Mouse (Mus musculus) midbrain, embryonic 12.5 days (tissue): ENCODE measurements at regions not wholly inside any gene's neighbourhood (a gene's known extent, or its start where the extent isn't known, plus 50 kb on each side); places are given as distances from the start of the nearest gene placed in this dataset.

ENCODE experiments used
- ATAC-seq: fragments of 200-750 bp; cut with Nextera tagmentation; 2 replicates; pipeline ENCODE4 v1.8.0; 2017; ENCODE audit warnings: low read depth, moderate TSS enrichment, moderate library complexity; ENCODE audit not compliant: low FRiP score
- H3K27ac ChIP-seq: fragments of 300-500 bp; sonication (generic); replicated peaks from 2 replicates; pipeline ENCODE4 v1.5.1; 2016; ENCODE audit warnings: mild to moderate bottlenecking
- H3K27me3 ChIP-seq: fragments of 300-500 bp; sonication (generic); 2 replicates; pipeline ENCODE4 v1.6.1; 2016; ENCODE audit warnings: mild to moderate bottlenecking
- H3K36me3 ChIP-seq: fragments of 300-500 bp; sonication (generic); 2 replicates; pipeline ENCODE4 v1.6.1; 2016
- H3K4me1 ChIP-seq: fragments of 300-500 bp; sonication (generic); 2 replicates; pipeline ENCODE4 v1.6.1; 2016
- H3K4me2 ChIP-seq: fragments of 300-500 bp; sonication (generic); replicated peaks from 2 replicates; pipeline ENCODE4 v1.6.1; 2016; ENCODE audit warnings: mild to moderate bottlenecking, moderate library complexity
- H3K4me3 ChIP-seq: fragments of 300-500 bp; sonication (generic); 2 replicates; pipeline ENCODE4 v1.5.1; 2016; ENCODE audit warnings: mild to moderate bottlenecking
- H3K9ac ChIP-seq: fragments of 300-500 bp; sonication (generic); replicated peaks from 2 replicates; pipeline ENCODE4 v1.6.1; 2016; ENCODE audit warnings: mild to moderate bottlenecking, moderate library complexity
- H3K9me3 ChIP-seq: fragments of 300-500 bp; sonication (generic); 2 replicates; pipeline ENCODE4 v1.6.1; 2016; ENCODE audit warnings: mild to moderate bottlenecking
- WGBS: fragments of 180-500 bp; shearing (Covaris S2); methylation state at CpG from one replicate; pipeline ENCODE4 v1.1.7; 2016; 5-methylcytosine and 5-hydroxymethylcytosine counted together

GRCm38 (mm10) chr3:35104884-35105283 is 454.7 kb downstream of the Sox2 start:
- Histone ChIP-seq H3K4me3 (no peak overlapping the region), H3K4me1 (peaks cover 38% of the 10 kb centered on the region), H3K9me3 (no peaks in the 10 kb centered on the region), H3K36me3 (no peaks in the 10 kb centered on the region), H3K9ac (no peak overlapping the region), H3K27ac (no peak overlapping the region), H3K27me3 (no peaks in the 10 kb centered on the region; the same call in none of the 2 replicates), H3K4me2 (no peak overlapping the region)
- ATAC-seq = no peak
- WGBS = 47% methylated on average over 11 of the region's 11 CpGs

- WGBS = 86% methylated on average over 7 of the region's 7 CpGs
- H3K9me3 ChIP-seq = no peaks in the 10 kb centered on the region
- no peak overlapping the region for H3K27ac ChIP-seq
- no peaks in the 10 kb centered on the region; the same call in none of the 2 replicates for H3K27me3 ChIP-seq
- no peak for ATAC-seq
- H3K36me3 ChIP-seq = no peaks in the 10 kb centered on the region
- H3K9ac ChIP-seq = no peak overlapping the region
- H3K4me1 ChIP-seq = peaks cover 32% of the 10 kb centered on the region
- H3K4me3 ChIP-seq = no peak overlapping the region
- H3K4me2 ChIP-seq = no peak overlapping the region
These were observed 455.9 kb downstream of the Sox2 start for GRCm38 (mm10) chr3:35106097-35106496.

- Histone ChIP-seq H3K36me3 (no peaks in the 10 kb centered on the region), H3K9me3 (no peaks in the 10 kb centered on the region), H3K4me1 (no peaks in the 10 kb centered on the region), H3K27ac (no peak overlapping the region), H3K4me2 (no peak overlapping the region), H3K9ac (no peak overlapping the region), H3K4me3 (no peak overlapping the region), H3K27me3 (no peaks in the 10 kb centered on the region)
- ATAC-seq = no peak
- WGBS = 80% methylated on average over 3 of the region's 3 CpGs
These were observed 483.3 kb downstream of the Sox2 start for GRCm38 (mm10) chr3:35133477-35133876.

GRCm38 (mm10) chr3:35141500-35142220 is 491.5 kb downstream of the Sox2 start:
- H3K4me3 ChIP-seq = no peak overlapping the region
- no peaks in the 10 kb centered on the region for H3K4me1 ChIP-seq
- no peak overlapping the region for H3K27ac ChIP-seq
- no peaks in the 10 kb centered on the region for H3K36me3 ChIP-seq
- 80% methylated on average over 11 of the region's 11 CpGs for WGBS
- no peak overlapping the region for H3K9ac ChIP-seq
- no peak overlapping the region for H3K4me2 ChIP-seq
- H3K9me3 ChIP-seq = 0 out of 2 replicates have a peak, but pooled peaks cover 3% of the 10 kb centered on the region
- no peak for ATAC-seq
- H3K27me3 ChIP-seq = no peaks in the 10 kb centered on the region

- no peak for ATAC-seq
- no peaks in the 10 kb centered on the region for H3K4me1 ChIP-seq
- H3K4me3 ChIP-seq = no peak overlapping the region
- WGBS = 80% methylated on average over 2 of the region's 2 CpGs
- H3K27me3 ChIP-seq = no peaks in the 10 kb centered on the region
- no peak overlapping the region for H3K9ac ChIP-seq
- 0 out of 2 replicates have a peak, but pooled peaks cover 3% of the 10 kb centered on the region for H3K9me3 ChIP-seq
- H3K4me2 ChIP-seq = no peak overlapping the region
- H3K27ac ChIP-seq = no peak overlapping the region
- no peaks in the 10 kb centered on the region for H3K36me3 ChIP-seq
These were observed 492.5 kb downstream of the Sox2 start for GRCm38 (mm10) chr3:35142683-35143082.

GRCm38 (mm10) chr3:35145569-35145968 is 495.4 kb downstream of the Sox2 start:
- no peak for ATAC-seq
- no peak overlapping the region for H3K4me3 ChIP-seq
- 0 out of 2 replicates have a peak, but pooled peaks cover 3% of the 10 kb centered on the region for H3K9me3 ChIP-seq
- no peaks in the 10 kb centered on the region for H3K36me3 ChIP-seq
- H3K9ac ChIP-seq = no peak overlapping the region
- no peak overlapping the region for H3K27ac ChIP-seq
- H3K4me2 ChIP-seq = no peak overlapping the region
- peaks cover 5% of the 10 kb centered on the region; the same call in 1 of the 2 replicates for H3K4me1 ChIP-seq
- 90% methylated on average over 2 of the region's 2 CpGs for WGBS
- no peaks in the 10 kb centered on the region for H3K27me3 ChIP-seq

- Histone ChIP-seq H3K27ac (no peak overlapping the region), H3K27me3 (no peaks in the 10 kb centered on the region), H3K36me3 (no peaks in the 10 kb centered on the region), H3K4me1 (peaks cover 5% of the 10 kb centered on the region; the same call in 1 of the 2 replicates), H3K4me3 (no peak overlapping the region), H3K9ac (no peak overlapping the region), H3K4me2 (no peak overlapping the region), H3K9me3 (0 out of 2 replicates have a peak, but pooled peaks cover 3% of the 10 kb centered on the region)
- no peak for ATAC-seq
- WGBS = 87% methylated on average over 5 of the region's 5 CpGs
These were observed 496.5 kb downstream of the Sox2 start for GRCm38 (mm10) chr3:35146681-35147080.

- H3K9ac ChIP-seq = no peak overlapping the region
- H3K4me3 ChIP-seq = no peak overlapping the region
- no peak overlapping the region for H3K4me2 ChIP-seq
- peaks cover 5% of the 10 kb centered on the region for H3K4me1 ChIP-seq
- 0 out of 2 replicates have a peak, but pooled peaks cover 3% of the 10 kb centered on the region for H3K9me3 ChIP-seq
- no peaks in the 10 kb centered on the region for H3K36me3 ChIP-seq
- 0 out of 2 replicates have a peak overlapping the region, but pooled peaks have one; percentile 10 for H3K27ac ChIP-seq
- H3K27me3 ChIP-seq = no peaks in the 10 kb centered on the region
- ATAC-seq = 0 out of 2 replicates have a peak, but pooled peaks have one; percentile 58
- 46% methylated on average over 12 of the region's 12 CpGs for WGBS
These were observed 499.1 kb downstream of the Sox2 start for GRCm38 (mm10) chr3:35149251-35149691.

- Histone ChIP-seq H3K9ac (no peak overlapping the region), H3K9me3 (no peaks in the 10 kb centered on the region), H3K27ac (no peak overlapping the region), H3K4me3 (no peak overlapping the region), H3K4me1 (peaks cover 5% of the 10 kb centered on the region), H3K27me3 (no peaks in the 10 kb centered on the region), H3K36me3 (no peaks in the 10 kb centered on the region), H3K4me2 (no peak overlapping the region)
- WGBS = 81% methylated on average over 7 of the region's 7 CpGs
- 0 out of 2 replicates have a peak, but pooled peaks have one; percentile 34 for ATAC-seq
These were observed 502.0 kb downstream of the Sox2 start for GRCm38 (mm10) chr3:35152191-35152590.

- Histone ChIP-seq H3K36me3 (no peaks in the 10 kb centered on the region), H3K4me1 (peaks cover 3% of the 10 kb centered on the region; the same call in 1 of the 2 replicates), H3K4me2 (no peak overlapping the region), H3K27ac (no peak overlapping the region), H3K4me3 (no peak overlapping the region), H3K27me3 (no peaks in the 10 kb centered on the region), H3K9ac (no peak overlapping the region), H3K9me3 (no peaks in the 10 kb centered on the region)
- no peak for ATAC-seq
- WGBS = 42% methylated on average over 6 of the region's 6 CpGs
These were observed 504.1 kb downstream of the Sox2 start for GRCm38 (mm10) chr3:35154266-35154665.

- no peaks in the 10 kb centered on the region for H3K27me3 ChIP-seq
- H3K4me2 ChIP-seq = no peak overlapping the region
- no peaks in the 10 kb centered on the region for H3K4me1 ChIP-seq
- H3K4me3 ChIP-seq = no peak overlapping the region
- H3K36me3 ChIP-seq = no peaks in the 10 kb centered on the region
- H3K27ac ChIP-seq = no peak overlapping the region
- no peak overlapping the region for H3K9ac ChIP-seq
- WGBS = 83% methylated on average over 1 of the region's 1 CpGs
- no peaks in the 10 kb centered on the region for H3K9me3 ChIP-seq
- no peak for ATAC-seq
These were observed 518.5 kb downstream of the Sox2 start for GRCm38 (mm10) chr3:35168676-35169075.

- no peak overlapping the region for H3K4me3 ChIP-seq
- H3K27ac ChIP-seq = no peak overlapping the region
- no peak for ATAC-seq
- H3K36me3 ChIP-seq = no peaks in the 10 kb centered on the region
- WGBS = 84% methylated on average over 12 of the region's 12 CpGs
- no peaks in the 10 kb centered on the region for H3K4me1 ChIP-seq
- H3K4me2 ChIP-seq = no peak overlapping the region
- H3K9ac ChIP-seq = no peak overlapping the region
- no peaks in the 10 kb centered on the region for H3K27me3 ChIP-seq
- H3K9me3 ChIP-seq = no peaks in the 10 kb centered on the region
These were observed 528.7 kb downstream of the Sox2 start for GRCm38 (mm10) chr3:35178759-35179440.
